In genomic region chr5:139553446-139554273, GRCm38 (mm10) we compare ENCODE assay signal across 12 mouse cellular contexts. TPM values are rescaled to one million over a fixed set of nuclear protein-coding genes. Genes with fewer than 3 reads are reported as not detected.
A peak's percentile ranks its signal among the peaks of the same experiment; 100 is the strongest.
DNase-seq lines count a peak whose midpoint lies in the region; ATAC-seq and TF ChIP-seq lines count a peak whose summit lies in the region.
"Had no signal": no experiment of that assay in that cellular context is flagged by ENCODE, and none has a peak within 500 bp of the region (broad histone marks: within the 10 kb centered on the region; RNA-seq: fewer than 3 reads in every experiment).

No protein-coding gene starts in this region.

- peak overlapping the region; percentile 9 for H3K4me3 ChIP-seq in kidney, embryonic 14.5 days (ENCODE audit: low read length)
- 0 out of 2 replicates have a peak overlapping the region, but pooled peaks have one; percentile 13 for H3K4me3 ChIP-seq in hindbrain, embryonic 12.5 days
- no peak overlapping the region for H3K4me3 ChIP-seq in midbrain, postnatal 0 days (ENCODE audit: low read depth, low read length)
- H3K4me3 ChIP-seq in intestine, embryonic 15.5 days (replicated peaks): no peak overlapping the region
- H3K4me3 ChIP-seq: heart, embryonic 10.5 days had no signal

- H3K4me2 ChIP-seq in kidney, embryonic 14.5 days (replicated peaks; ENCODE audit: low read depth, low read length): peak overlapping the region; percentile 31
- peak overlapping the region; percentile 60 for H3K4me2 ChIP-seq in hindbrain, embryonic 12.5 days (replicated peaks)
- peak overlapping the region; percentile 41; the same call in 1 of the 2 replicates for H3K4me2 ChIP-seq in midbrain, postnatal 0 days (ENCODE audit: low read depth, low read length, poor library complexity, severe bottlenecking)
- no peak overlapping the region for H3K4me2 ChIP-seq in intestine, embryonic 15.5 days (replicated peaks)

- no peak for DNase-seq in kidney, postnatal 4 days
- DNase-seq in brain, embryonic 14.5 days (ENCODE audit: low read depth): peak; percentile 32
- DNase-seq in midbrain, postnatal 0 days (ENCODE audit: low spot score): no peak
- DNase-seq in heart, postnatal 36 days: no peak
- DNase-seq: lung, postnatal 10 days; thymus, postnatal 25 days had no signal

- H3K9me3 ChIP-seq in kidney, embryonic 14.5 days (ENCODE audit: control insufficient read depth, low read length): no peaks in the 10 kb centered on the region
- H3K9me3 ChIP-seq in hindbrain, embryonic 12.5 days (replicated peaks): no peaks in the 10 kb centered on the region
- no peaks in the 10 kb centered on the region for H3K9me3 ChIP-seq in midbrain, postnatal 0 days (ENCODE audit: low read length)
- H3K9me3 ChIP-seq in intestine, embryonic 15.5 days: no peaks in the 10 kb centered on the region
- H3K9me3 ChIP-seq: heart, embryonic 10.5 days had no signal

- no peaks in the 10 kb centered on the region for H3K36me3 ChIP-seq in kidney, embryonic 14.5 days (ENCODE audit: control insufficient read depth, insufficient read depth, low read length)
- no peaks in the 10 kb centered on the region for H3K36me3 ChIP-seq in hindbrain, embryonic 12.5 days
- H3K36me3 ChIP-seq in midbrain, postnatal 0 days (ENCODE audit: insufficient read depth, low read length): no peaks in the 10 kb centered on the region
- H3K36me3 ChIP-seq in intestine, embryonic 15.5 days: no peaks in the 10 kb centered on the region
- H3K36me3 ChIP-seq: heart, embryonic 10.5 days had no signal

- 2% methylated on average over 29 of the region's 29 CpGs for WGBS in kidney, embryonic 14.5 days
- WGBS in hindbrain, embryonic 12.5 days: 2% methylated on average over 26 of the region's 29 CpGs
- WGBS in midbrain, postnatal 0 days: 6% methylated on average over 29 of the region's 29 CpGs
- 4% methylated on average over 29 of the region's 29 CpGs for WGBS in intestine, embryonic 15.5 days

- intact Hi-C loops in heart, postnatal 36 days (cut with DNase I): no loop called here

- peaks cover 34% of the 10 kb centered on the region for H3K4me1 ChIP-seq in kidney, embryonic 14.5 days (ENCODE audit: control insufficient read depth, insufficient read depth, low read length)
- H3K4me1 ChIP-seq in hindbrain, embryonic 12.5 days: peaks cover 72% of the 10 kb centered on the region
- peaks cover 4% of the 10 kb centered on the region; the same call in 1 of the 2 replicates for H3K4me1 ChIP-seq in midbrain, postnatal 0 days (ENCODE audit: insufficient read depth, low read length)
- H3K4me1 ChIP-seq in intestine, embryonic 15.5 days (replicated peaks): peaks cover 10% of the 10 kb centered on the region

- H3K27ac ChIP-seq in kidney, embryonic 14.5 days (ENCODE audit: low read depth, low read length): peak overlapping the region; percentile 84
- H3K27ac ChIP-seq in hindbrain, embryonic 12.5 days: peak overlapping the region; percentile 91
- 0 out of 2 replicates have a peak overlapping the region, but pooled peaks have one; percentile 4 for H3K27ac ChIP-seq in midbrain, postnatal 0 days (ENCODE audit: low read depth, low read length)
- H3K27ac ChIP-seq in intestine, embryonic 15.5 days: no peak overlapping the region
- H3K27ac ChIP-seq: heart, embryonic 10.5 days had no signal

- TF ChIP-seq POLR2A in brain, embryonic 14.5 days (IDR thresholded peaks at IDR 0.05; ENCODE audit: borderline replicate concordance, extremely low read depth, insufficient read depth, insufficient read length, poor library complexity, severe bottlenecking): no peak

- peak overlapping the region; percentile 50; the same call in 1 of the 2 replicates for H3K9ac ChIP-seq in kidney, embryonic 14.5 days (ENCODE audit: low read depth, low read length)
- peak overlapping the region; percentile 33; the same call in 1 of the 2 replicates for H3K9ac ChIP-seq in hindbrain, embryonic 12.5 days
- H3K9ac ChIP-seq in midbrain, postnatal 0 days (replicated peaks; ENCODE audit: low read length, poor library complexity, severe bottlenecking): no peak overlapping the region
- no peak overlapping the region for H3K9ac ChIP-seq in intestine, embryonic 15.5 days

- no peak for TF ChIP-seq CTCF in brain, embryonic 14.5 days (IDR thresholded peaks at IDR 0.05; ENCODE audit: borderline replicate concordance, extremely low read depth, insufficient read depth, insufficient read length)
- TF ChIP-seq CTCF in midbrain, postnatal 0 days (IDR thresholded peaks at IDR 0.05): no peak

- ATAC-seq in kidney, embryonic 14.5 days (ENCODE audit: low FRiP score, low TSS enrichment): no peak
- no peak for ATAC-seq in hindbrain, embryonic 12.5 days (ENCODE audit: low FRiP score)
- no peak for ATAC-seq in midbrain, postnatal 0 days (ENCODE audit: low FRiP score)
- ATAC-seq in intestine, embryonic 15.5 days: no peak
- ATAC-seq: inflammation-experienced regulatory T-cells, adult 6 months had no signal

- H3K27me3 ChIP-seq in kidney, embryonic 14.5 days (ENCODE audit: control insufficient read depth, insufficient read depth, low read length): peaks cover 83% of the 10 kb centered on the region
- H3K27me3 ChIP-seq in hindbrain, embryonic 12.5 days: peaks cover 85% of the 10 kb centered on the region
- H3K27me3 ChIP-seq in midbrain, postnatal 0 days (ENCODE audit: insufficient read depth, low read length): peaks cover 40% of the 10 kb centered on the region
- peaks cover 94% of the 10 kb centered on the region for H3K27me3 ChIP-seq in intestine, embryonic 15.5 days (replicated peaks)

RNA-seq across cellular contexts. Expression of gene Uncx, which starts 10.4 kb away (rescaled TPM):
- 130 and 131 TPM in 2 replicates for polyA plus RNA-seq in kidney, embryonic 14.5 days (2014; fragmentation: Nextera tagmentation; extraction: Ambion mirVana)
- polyA plus RNA-seq in brain, embryonic 14.5 days (2012; rRNA removed): 26.5 and 42.0 TPM in 2 replicates
- 97.3 and 99.4 TPM in 2 replicates for polyA plus RNA-seq in hindbrain, embryonic 12.5 days (2016; fragmentation: Nextera tagmentation; extraction: Ambion mirVana)
- 21.2 and 24.3 TPM in 2 replicates for total RNA-seq in midbrain, postnatal 0 days (2014; rRNA removed)
- polyA plus RNA-seq in midbrain, postnatal 0 days (2015; fragmentation: Nextera tagmentation; extraction: Ambion mirVana): 15.5 and 20.0 TPM in 2 replicates
- total RNA-seq in heart, postnatal 36 days (2021): not detected
- 0.23 TPM in 1 of 2 replicates, not detected in the other for polyA plus RNA-seq in intestine, embryonic 15.5 days (2015; fragmentation: Nextera tagmentation; extraction: Ambion mirVana)
- total RNA-seq: CH12.LX had no signal
- polyA plus RNA-seq: inflammation-experienced regulatory T-cells, adult 6 months had no signal

Comparison
In these comparisons a context has a peak if more than half of its experiments do, and no peak if none do; other contexts are left out.
1. H3K4me3 ChIP-seq: peak in kidney, embryonic 14.5 days (single experiment) and hindbrain, embryonic 12.5 days (single experiment); none in midbrain, postnatal 0 days (single experiment) and intestine, embryonic 15.5 days (single experiment).
2. H3K9ac ChIP-seq: peak in kidney, embryonic 14.5 days (single experiment) and hindbrain, embryonic 12.5 days (single experiment); none in midbrain, postnatal 0 days (single experiment) and intestine, embryonic 15.5 days (single experiment).
3. RNA of gene Uncx, which starts 10.4 kb away (polyA plus RNA-seq): 130 to 131 TPM in kidney, embryonic 14.5 days, 97.3 to 99.4 TPM in hindbrain, embryonic 12.5 days, 26.5 to 42.0 TPM in brain, embryonic 14.5 days and 15.5 to 20.0 TPM in midbrain, postnatal 0 days; 0.23 TPM in intestine, embryonic 15.5 days; every median in the first group is over 10 times any median in the second.